Mouse (Mus musculus) heart, postnatal 25 days (tissue): ENCODE measurements around the gene Dnaja1. TPM values are rescaled to one million over a fixed set of nuclear protein-coding genes. Genes with fewer than 3 reads are reported as not detected.

Experiments used
- microRNA-seq: library from miRNA; unstranded; fragments of <30 nt; microRNA quantifications from one replicate; pipeline ENCODE4 v1.2.0, GENCODE M21; 2022
- total RNA-seq, 2 experiments: library from RNA; stranded (reverse); gene quantifications; 2 replicates each; pipeline ENCODE4 v1.2.3; 2021

Dnaja1 gene
- total RNA-seq, 2 experiments from 2014 or later, result 62.4 to 109 TPM

Small RNA genes within 50 kb of the gene (microRNA-seq; reads per million reads assigned to microRNA genes)
- not detected for gene Mir207

Other genes with a start within 250 kb of the Dnaja1 start
- not detected for gene Tmem215, start 250.0 kb upstream of the Dnaja1 start, total RNA-seq
- gene Aptx, start 19.0 kb upstream of the Dnaja1 start, total RNA-seq, result 10 to 100 TPM; 14.0 to 15.2 TPM
- 10 to 100 TPM; 31.5 to 31.8 TPM for gene Smu1, start 35.8 kb downstream of the Dnaja1 start, total RNA-seq
- 10 to 100 TPM; 58.2 to 70.4 TPM for gene B4galt1, start 131.9 kb downstream of the Dnaja1 start, total RNA-seq
- gene Spink4, start 197.9 kb downstream of the Dnaja1 start, total RNA-seq, result under 1 TPM in 1 of 2 experiments, not detected in 1; 0.78 TPM
- gene Bag1, start 226.1 kb downstream of the Dnaja1 start, total RNA-seq, result 100 to 1,000 TPM; 247 to 264 TPM
- gene Chmp5, start 226.3 kb downstream of the Dnaja1 start, total RNA-seq, result 10 to 100 TPM; 33.7 to 35.9 TPM
- 10 to 100 TPM; 20.1 to 21.3 TPM for gene Nfx1, start 248.8 kb downstream of the Dnaja1 start, total RNA-seq